Mouse (Mus musculus) liver, postnatal 0 days (tissue): Measurements from ENCODE around the gene Pax8.

ENCODE experiments used
- CTCF ChIP-seq: sonication (generic); IDR thresholded peaks from 2 replicates; pipeline ENCODE4 v1.5.1; 2016; ENCODE audit warnings: antibody characterized with exemption, low read depth
- EP300 ChIP-seq: IDR thresholded peaks from 2 replicates; pipeline ENCODE4 v1.6.1; 2016; ENCODE audit warnings: antibody characterized with exemption, low read depth, mild to moderate bottlenecking

DNA sequence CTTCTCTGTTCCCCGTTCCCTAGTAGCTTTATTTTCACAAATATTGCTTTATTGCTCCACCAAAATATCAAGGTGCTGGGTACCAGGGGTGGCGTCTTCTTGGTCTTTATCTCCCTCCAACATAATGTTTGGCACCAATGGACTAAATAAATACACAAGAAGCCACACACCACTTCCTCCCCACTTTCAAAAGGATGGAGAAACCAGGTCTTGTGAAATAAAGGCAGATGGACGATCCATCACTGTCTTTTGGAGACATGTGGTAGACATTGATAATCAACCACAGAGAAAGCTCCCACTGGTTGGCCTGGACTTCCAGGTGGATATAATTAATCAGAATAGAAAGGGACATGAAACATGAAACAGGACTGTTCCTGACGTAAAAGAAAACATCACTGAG, 45.6 kb downstream of the Pax8 start:
- TF ChIP-seq EP300 (no peak), CTCF (no peak)
